Mouse (Mus musculus) lung, adult 2 months (tissue): Measurements from ENCODE around the gene Smarcd3.

ENCODE experiments used
- CTCF ChIP-seq: fragments of 200-500 bp; IDR thresholded peaks from 2 replicates; pipeline ENCODE4 v1.5.1; 2011; ENCODE audit warnings: mild to moderate bottlenecking, low read length, control low read depth; ENCODE audit not compliant: insufficient read depth
- POLR2A ChIP-seq: fragments of 200-500 bp; IDR thresholded peaks from 2 replicates; pipeline ENCODE4 v1.6.1; 2011; ENCODE audit warnings: low read depth, mild to moderate bottlenecking, control low read depth, low read length, borderline replicate concordance; ENCODE audit errors: extremely low read depth

DNA sequence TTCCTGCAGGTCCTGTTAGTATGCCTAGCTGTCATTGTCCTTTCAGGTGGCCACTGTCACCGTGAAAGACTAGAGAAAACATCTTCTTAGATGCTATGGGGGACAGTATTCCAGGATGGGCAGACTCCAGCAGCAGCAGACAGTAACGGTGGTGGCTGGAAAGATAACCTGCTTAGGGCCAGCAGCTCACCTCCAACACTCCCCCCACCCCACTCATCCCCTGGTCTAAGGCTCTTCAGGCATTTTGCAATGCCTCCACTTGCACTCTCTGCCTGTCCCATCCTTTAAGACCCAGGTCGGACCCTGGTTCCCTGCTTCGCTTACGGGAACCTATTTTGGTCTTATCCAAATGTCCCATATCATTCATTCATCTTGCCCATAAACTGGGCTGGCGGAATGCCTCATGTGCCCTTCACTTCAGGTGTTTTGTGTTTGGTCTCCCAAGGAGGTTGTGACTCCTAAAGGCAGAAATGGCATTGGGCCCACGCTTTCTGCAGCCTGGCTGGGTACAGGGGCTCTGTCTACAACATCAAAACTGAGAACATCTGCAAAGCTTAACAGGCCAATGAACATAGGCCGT is 20.7 kb downstream of the Smarcd3 start:
- TF ChIP-seq POLR2A = no peak
- TF ChIP-seq CTCF = no peak
